Mouse (Mus musculus): ENCODE results near the gene Lrrc30.
A peak's percentile ranks its signal among the peaks of the same experiment; 100 is the strongest.

Gene Lrrc30

DNA sequence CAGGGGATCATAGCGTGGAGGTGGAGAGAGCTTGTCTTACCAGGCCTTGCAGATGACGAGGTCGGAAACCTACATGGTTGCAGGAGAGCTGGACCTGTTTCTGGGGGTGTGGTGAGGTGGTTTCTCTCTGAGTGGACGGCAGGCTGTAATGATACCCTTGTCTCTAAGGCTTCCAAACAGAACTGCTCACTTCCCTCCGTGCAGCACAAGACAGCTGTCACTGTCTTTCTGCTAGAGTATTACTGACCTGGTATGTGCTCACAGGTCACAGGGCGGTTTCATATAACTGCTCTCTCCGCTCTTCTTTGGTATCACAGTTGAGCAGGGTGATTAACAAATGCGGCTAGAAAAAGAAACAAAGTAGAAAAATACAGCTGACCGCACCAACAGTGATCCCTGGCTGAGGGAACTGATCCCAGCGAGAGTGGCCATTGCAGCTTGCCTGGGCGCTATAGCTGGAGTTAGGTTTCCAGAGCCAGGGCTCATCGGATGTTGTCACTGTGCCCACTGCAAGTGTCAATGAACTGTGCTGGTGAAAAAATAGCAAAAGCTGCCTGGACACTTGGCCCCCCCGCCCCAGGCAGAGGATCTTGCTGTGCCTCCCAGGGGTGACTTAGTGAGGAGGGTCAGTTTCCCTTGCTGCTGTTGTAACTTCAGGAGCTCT lies at the start of gene Lrrc30:
Gene Lrrc30 (minus strand): TSS at position 48 of the 664 bp plus-strand sequence.
- DNase-seq = no peak

DNA sequence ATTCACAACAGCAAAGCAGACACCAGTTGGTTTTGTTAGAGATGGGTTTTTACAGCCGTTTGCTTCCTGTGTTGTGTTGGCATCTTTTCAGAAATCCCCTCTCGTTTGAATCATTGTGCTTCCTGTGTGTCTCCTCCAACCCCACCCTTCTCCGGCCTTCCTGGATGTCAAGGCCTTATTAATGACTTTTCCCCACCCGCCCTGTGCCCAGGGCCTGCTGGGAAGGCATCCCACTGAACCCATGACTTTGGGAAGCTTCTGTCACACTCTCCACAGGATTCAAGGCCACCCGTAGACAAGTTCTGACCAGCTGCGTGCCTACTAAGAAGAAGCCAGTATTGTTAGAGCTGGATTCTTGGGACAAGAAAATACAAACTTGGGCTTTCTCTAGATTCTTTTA lies 48.6 kb upstream of the Lrrc30 start:
- DNase-seq = no peak

DNA sequence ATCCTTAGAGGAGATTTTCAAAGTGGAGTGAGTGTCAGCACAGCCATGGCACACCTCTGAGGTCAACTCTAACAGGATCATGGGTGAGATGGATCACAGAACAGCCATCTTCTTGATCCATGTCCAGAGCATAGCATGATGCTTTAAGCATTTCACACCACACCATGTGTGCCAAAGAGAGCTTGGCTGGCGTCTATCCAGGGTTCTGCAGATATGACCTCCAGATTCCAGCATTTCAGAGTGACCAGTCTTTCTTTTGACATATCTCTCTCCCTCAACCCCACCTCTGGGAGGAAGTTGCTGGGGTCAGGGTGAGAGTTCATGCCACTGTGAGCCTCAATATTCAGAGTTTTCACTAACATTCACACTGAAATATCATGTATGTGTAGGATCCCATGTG lies 46.1 kb upstream of the Lrrc30 start:
- DNase-seq = no peak

DNA sequence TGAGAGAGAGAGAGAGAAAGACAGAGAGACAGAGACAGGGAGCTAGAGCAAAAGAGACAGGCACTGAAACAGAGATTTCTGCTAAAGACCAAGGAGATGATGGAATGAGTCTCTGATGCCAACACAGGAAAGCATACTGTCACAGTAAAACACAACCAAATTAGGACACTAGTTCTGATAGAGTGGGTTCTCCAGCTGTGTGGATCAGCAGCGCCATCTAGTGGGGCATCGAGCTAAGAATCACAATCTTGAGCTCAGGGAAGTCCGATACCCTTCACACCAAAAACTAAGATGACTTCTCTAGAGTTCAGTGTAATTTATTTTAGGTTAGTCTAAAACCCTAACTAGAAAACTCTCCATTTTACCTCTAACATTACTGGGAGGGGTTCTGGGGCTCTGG lies 35.5 kb upstream of the Lrrc30 start:
- DNase-seq = peak; percentile 6

DNA sequence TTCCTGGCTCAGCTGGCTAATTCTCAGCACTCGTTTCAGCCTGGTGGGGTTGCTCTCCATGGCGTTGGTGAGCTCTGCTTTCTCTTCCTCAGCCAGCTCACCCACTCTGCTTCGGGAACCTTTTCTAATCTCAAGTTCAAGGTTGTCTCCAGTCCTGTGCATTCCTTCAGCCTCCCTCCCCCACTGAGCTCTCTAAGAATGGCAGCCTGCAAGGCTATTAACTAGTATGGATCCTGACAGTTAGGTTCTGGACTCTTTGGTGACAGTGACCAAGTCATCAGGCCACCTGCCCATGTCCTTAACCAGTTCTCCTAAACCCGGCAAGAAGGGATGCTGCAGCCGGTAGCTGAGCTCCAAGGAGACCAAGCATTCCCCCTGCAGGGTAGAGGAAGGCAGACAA lies 34.5 kb upstream of the Lrrc30 start:
- DNase-seq = no peak

DNA sequence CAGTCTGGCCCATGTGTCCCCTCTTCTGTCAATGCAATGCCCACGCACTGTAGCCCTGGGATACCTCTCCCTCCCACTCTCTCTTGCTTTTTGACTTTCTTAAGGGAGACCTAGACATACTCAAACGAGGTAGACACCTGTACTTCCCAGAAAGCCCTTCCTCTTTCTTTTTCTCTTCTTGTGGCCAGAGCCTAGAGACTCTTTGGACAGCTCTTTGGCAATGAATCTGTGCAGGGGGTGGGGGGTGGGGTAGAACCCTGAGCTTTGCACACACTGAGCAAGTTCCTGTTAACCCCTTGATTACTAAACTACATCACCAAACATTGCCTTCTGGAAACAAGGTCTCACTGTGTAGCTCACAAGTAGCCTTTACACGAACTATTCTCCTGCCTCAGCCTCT lies 31.8 kb upstream of the Lrrc30 start:
- DNase-seq = no peak

DNA sequence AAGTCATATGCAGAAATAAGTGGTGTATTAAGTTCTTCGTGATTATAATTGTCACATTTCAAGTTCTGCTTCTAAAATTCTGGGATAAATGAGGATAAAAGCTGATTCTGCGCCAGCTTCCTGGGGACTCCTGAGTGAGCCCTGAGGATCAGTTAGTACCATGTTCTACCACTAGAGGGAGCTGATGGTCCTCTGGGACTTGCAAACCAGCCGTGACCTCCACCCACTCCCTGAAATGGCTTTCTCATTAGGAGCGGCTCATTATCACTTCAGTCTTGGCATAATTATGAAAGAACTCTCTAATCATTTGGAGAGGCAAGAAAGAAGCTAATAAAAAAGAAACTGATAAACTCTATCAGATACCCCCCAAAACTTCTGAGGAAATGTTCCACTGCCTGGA lies 19.0 kb upstream of the Lrrc30 start:
- DNase-seq = peak; percentile 24

DNA sequence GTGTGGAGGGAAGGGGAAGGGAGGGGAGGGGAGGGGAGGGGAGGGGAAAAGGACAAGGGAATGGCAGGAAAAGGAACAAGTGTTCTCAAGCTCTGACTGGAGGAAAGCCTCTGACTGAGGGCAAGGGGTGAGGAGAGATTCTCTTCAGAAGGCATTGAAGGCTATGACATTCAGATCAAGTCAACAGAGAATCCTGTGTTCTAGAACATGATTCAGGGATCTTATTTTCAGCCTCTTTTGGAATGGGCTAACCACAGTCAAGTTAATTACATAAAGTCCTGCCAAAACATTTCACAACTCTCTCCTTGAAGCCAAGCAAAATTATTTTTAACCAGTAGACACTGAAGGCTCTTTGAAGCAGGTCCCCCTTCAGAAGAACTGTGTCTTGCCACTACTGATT lies 9.1 kb upstream of the Lrrc30 start:
- DNase-seq = no peak

DNA sequence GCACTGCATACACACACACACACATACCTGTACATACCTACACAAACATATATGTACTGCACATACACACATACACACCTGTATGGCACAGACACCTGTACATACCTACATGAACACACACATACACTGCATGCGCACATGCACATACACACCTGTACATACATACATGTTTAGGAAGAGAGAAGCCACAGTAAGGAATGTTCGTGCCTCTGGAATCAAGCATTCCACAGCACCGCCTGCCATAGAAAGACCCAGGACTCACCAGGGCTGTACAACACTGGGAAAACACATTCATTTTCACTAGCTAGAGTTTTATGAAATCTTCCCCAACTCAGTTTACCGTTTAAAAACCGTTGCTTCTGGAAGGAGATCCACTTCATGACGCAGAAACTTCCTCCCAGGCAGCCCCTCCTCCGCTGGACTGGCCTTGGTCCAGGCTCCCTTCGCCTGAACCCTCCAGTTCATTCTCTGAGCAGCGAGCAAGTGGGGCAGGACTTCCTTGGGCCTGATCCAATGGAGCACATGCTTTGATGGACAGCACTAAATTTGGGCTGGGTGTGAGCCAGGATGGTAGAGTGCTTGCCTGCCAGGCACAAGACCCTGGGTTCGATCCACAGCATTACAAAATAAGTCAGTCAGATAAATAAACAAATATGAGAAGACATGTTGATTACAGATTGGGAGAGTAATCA lies 5.7 kb upstream of the Lrrc30 start:
- DNase-seq = no peak

DNA sequence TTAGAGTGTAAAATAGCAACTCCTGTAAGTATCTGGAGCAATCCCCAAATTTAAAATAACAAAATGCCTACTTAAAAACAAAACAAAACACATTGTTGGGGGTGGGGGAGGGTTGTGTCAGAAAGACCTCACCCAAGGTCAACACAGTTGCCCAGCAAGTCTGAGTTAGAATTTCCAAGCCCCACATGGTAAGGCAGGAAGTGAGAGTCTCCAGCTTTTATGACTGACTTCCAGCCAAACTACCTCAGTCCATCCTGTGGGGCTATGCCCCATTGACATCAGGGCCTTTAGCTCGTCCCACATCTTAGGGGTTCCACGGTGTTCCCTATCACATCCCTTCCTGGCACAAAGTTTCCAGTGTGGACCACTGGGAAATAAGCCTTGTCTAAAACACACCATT lies 4.4 kb upstream of the Lrrc30 start:
- DNase-seq = no peak

DNA sequence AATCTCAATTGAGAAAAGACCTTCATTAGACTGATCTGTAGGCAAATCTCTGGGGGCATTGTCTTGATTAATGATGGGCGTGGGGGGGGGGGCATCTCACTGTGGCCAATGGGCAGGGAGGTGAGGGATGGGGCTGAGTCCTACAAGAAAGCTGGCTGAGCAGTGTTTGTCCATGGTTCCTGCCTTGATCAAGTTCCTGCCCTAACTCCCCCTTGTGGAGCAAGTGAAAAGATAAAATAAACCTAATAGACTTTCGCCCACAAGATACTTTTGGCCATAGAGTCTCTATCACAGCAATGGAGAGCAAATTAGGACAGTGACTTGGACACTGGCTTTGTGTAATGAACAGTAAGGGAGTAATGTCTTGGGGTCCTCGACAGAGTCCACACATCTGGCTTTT lies 3.8 kb upstream of the Lrrc30 start:
- no peak for DNase-seq

DNA sequence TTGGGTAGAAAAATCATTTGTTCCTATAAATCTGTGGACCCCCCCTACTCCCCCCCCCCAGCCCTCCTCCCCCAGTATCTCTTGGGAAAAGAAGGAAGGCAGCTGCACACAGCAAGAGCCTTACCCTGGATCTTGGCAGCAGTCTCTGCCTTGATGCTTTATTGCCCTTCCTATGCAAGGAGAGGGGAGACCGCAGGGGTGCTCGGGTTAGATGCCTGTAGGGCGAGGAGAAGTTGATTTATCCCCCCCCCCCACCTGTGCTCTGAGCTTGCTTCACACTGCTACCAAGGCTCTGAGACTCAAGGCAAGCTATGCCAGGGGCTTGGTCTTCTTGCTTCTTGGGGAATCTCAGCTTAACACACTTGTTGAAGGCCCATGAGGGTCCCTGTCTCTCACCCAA lies 2.8 kb downstream of the Lrrc30 start:
- no peak for DNase-seq

DNA sequence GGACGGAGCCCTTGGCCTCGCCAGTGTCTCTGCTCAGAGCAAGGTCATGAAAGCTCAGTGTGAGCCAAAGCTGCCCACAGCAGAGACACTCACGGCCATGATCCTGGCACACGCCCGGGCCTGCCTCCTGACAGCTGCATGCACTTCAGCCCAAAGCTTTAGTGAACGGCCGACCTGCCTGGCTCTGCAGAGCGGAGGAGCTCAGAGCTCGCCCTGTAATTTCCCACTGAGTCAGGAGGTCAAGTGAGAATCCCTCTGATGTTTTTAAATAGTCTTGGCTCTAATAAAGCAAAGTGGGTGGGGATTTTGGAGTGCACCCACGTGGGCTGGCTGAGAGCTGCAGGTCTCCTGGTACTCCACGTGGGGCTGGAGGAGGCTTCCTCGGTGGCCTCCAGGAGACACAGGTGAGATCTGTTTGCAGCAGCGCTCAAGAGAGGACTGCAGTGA lies 3.3 kb downstream of the Lrrc30 start:
- DNase-seq = no peak

DNA sequence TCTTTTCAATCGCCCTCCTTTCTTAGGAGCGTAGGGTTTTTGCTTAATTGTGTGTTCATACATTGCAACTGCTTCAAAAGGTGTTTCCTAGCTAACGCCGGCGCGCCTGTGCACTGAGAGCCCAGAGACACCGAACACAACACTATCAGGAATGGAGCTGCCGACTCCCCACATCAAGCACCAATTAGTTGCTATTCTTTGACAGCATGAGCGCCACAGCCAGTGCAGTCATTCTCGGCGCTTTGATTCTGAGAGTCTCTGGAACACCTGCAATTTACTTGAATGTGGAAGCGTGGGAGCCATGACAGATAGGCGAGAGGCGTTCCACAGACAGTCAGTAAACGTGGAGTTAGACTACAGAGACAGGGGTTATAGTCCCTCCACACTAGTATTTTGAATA lies 4.0 kb downstream of the Lrrc30 start:
- no peak for DNase-seq

DNA sequence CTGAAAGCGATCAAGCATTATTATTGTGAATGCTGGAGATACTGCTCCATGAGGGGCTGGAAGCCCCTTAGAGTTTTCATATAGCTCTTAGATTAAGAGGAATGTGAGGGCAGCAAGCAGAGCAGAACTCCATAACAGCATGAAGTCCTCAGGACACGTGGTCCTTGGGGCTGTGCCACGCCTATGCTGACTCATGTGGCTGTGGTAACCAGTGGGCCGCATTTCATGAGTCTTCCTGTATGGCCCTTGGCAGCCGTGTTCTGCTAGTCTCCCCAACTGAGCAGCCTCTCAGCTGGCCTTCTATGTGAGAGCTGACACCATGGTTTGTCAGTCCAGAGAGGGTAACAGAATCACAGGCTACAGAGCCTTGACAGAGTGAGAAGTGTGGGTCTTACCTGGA lies 7.1 kb downstream of the Lrrc30 start:
- no peak for DNase-seq

DNA sequence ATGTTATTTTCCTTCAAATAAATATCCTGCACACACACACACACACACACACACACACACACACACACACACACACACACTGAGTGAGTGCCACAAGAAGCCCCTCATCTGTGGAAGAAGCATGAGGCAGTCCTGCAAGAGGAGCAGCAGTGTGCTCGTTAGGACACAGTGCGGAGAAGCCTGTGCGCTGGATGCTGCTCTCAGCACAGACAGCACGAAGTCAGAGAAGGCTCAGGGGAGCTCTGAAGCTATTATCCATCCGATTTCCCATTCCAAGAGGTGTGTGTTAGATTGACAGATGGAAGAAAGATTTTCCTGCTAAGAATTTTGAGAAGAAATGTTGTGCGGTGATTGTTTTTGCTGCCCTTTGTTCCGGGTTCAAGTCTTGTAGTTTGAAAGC lies 13.5 kb downstream of the Lrrc30 start:
- DNase-seq = no peak

DNA sequence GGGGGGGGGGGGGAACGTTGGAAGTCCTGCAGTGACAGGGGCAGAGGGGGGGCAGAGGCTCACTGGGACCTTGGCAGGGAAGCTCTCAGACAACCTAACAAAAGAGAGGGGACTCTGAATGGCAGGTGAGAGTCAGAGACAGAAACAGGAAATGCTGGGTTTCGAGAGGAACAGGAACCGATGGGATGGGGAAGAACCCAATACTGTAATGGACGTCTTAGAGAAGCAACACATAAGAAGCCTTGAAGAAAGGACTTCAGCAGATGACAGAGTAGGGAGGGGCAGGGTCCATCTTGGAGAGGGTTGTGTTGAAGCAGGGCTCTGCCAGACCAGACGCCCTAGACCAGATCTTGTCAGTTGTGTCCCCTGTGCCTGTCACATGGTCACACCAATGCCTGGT lies 18.1 kb downstream of the Lrrc30 start:
- DNase-seq = no peak

DNA sequence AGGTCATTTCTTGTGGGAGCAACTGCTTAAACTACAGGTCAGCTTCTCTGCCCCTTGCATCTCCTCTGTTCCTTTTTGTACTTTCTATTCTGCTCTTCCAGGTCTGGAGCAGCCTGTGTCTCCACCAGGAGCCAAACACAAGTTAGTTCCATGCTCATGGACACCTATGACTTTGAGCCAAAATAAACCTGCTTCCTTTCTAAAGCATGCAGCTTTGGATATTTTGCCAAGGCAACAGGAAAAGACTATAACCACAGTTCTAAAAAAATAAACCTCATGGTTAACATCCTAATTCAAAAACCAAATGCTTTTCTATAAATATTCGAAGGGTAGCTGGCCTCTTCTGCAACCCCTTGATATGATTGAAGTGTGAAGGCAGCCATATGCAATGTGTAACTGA lies 19.9 kb downstream of the Lrrc30 start:
- no peak for DNase-seq

DNA sequence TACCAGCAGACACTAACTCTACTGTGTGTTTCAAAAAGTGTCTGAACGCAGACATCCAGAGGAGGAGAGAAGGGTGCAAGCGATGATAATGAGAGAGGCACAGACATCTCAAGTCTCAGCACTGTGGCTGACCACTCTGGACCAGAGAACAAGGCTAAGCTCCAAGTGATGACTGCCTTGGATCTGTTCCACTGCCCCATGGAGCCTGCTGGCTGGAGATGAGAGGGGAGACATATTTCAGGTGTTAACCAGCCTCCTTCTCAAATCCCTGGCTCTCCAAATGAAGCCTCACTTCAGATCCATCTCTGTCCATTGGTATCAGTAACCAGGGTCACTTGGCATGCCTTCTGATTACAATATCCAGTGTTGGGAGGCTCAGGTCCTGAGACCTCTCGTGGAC lies 20.4 kb downstream of the Lrrc30 start:
- DNase-seq = no peak

DNA sequence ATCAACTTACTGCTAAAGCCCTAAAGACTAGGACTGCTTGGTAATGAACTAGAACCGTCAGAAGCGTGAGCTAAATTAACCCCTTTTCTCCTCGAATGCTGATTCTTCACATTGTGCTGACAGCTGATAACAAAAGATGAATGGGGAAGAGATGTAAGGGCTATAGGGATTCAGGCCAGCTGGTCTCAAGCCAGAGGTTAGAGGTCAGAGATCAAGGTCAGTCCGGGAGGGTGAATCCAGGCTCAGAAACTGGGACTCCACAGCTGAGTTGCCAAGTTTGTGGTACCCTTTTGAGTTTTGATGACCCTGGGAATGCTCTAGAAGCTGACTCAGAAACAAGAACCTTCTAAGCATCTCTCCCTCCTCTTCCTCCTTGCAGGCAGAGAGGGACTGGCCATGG lies 28.1 kb downstream of the Lrrc30 start:
- DNase-seq = no peak

DNA sequence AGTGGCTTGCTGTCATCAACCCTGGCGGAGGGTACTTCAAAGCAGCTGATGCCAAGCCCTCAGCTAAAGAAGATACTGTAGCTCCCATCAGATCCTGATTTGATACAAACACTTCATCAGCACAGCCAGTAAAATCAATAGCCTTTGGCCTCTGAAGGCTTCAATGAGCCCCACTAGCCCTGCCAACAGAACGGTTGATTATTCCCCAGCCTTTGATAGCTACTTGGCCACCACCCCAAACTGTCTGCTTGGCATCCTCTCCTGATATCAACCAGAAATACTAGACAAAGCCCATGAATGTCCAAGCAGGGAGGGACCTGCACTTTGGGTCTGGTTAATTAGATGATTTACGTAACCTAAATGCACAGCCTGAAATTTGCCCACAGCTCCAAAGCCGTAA lies 30.0 kb downstream of the Lrrc30 start:
- no peak for DNase-seq

DNA sequence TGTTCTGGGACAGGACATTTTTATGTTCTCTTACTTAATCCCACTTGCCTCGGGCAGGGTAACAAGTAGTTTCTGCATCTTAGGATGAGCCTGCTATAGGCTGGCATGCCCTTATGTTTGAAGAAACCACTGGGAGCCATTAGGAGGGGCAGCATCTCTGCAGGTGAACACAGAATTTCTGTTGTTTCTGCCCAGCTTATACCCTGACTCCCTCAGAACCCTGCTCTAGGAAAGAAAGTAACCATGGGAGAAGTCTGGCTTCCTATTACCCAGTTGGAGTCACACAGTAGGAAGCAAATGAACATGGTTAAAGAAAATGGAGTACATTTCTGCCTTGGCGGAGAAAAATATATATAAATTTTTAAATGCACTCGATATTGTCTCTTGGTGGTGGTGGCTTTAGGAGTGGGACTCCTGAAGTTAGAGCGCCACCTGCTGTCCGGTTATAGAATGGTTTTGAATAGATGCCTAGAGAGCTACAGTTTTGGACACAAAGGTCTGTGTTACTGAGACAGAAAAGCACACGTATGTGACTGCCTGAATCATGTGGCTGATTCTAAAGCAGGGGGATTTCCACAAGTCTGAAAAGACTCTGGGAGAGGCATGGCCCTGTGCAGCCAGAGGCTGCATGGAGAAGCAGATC lies 47.5 kb downstream of the Lrrc30 start:
- DNase-seq = peak; percentile 57

DNA sequence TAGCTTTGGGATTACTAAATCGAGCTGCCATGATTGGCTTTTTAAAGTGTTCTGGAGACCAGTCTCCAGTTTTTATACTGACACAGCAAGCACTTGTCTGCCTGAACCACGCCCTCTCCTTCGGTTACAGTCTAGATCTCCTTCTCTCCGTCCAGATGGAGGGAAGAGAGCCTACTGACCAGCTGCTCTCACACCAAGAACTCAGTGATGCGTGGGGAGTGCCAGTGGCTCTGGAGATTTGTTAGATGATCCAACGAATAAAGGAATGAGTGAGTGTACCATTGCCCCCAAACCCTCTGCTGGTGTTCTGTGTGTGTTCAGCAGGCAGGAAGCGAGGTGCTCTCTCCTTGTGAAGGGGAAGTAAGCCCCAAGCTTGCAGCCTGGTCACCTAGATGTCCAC lies 48.0 kb downstream of the Lrrc30 start:
- DNase-seq = no peak

DNA sequence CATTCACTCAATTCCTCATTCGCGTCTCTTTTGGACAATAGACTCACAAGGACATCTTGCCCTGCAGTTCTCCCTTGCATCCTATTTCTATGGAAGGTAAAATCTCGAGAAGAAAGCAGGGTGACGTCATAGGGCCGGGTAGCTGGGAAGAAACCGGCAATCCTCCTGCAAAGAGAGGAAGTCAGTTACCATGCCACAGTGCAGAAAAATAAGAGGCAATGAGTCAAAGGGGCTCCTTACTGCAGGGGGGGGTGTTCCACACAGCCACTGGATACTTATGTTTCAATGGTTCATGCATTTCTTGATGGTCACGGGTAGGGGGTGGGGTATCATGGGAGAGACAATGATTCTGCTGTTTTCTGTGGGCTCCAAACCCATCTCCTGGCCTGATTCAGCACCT lies 49.1 kb downstream of the Lrrc30 start:
- no peak for DNase-seq

All from cerebellum, adult 8-10 months (tissue).